Mouse (Mus musculus): ENCODE measurements around the gene Gm9821.

Gm9821 gene

GRCm38 (mm10) chr2:91927826-91928533 is 17.5 kb upstream of the Gm9821 start:
- peak; percentile 93 for DNase-seq

GRCm38 (mm10) chr2:91928534-91929350 is 16.8 kb upstream of the Gm9821 start:
- DNase-seq: no peak

GRCm38 (mm10) chr2:91929455-91929854 is 16.0 kb upstream of the Gm9821 start:
- no peak for DNase-seq

- peak; percentile 85 for DNase-seq
Observed at GRCm38 (mm10) chr2:91929936-91930335, 15.6 kb upstream of the Gm9821 start.

GRCm38 (mm10) chr2:91930761-91931291 is 14.7 kb upstream of the Gm9821 start:
- DNase-seq: peak; percentile 12

GRCm38 (mm10) chr2:91931328-91932159 is 14.0 kb upstream of the Gm9821 start:
- DNase-seq: peak; percentile 67

GRCm38 (mm10) chr2:91932160-91932711 is 13.3 kb upstream of the Gm9821 start, which contains the start of gene Mdk:
Gene Mdk, minus strand, starts transcription at chr2:91932297.
- peak; percentile 55 for DNase-seq

GRCm38 (mm10) chr2:91932737-91933350 is 12.7 kb upstream of the Gm9821 start:
- DNase-seq: no peak

GRCm38 (mm10) chr2:91933471-91933870 is 12.0 kb upstream of the Gm9821 start:
- DNase-seq: no peak

GRCm38 (mm10) chr2:91934016-91934415 is 11.5 kb upstream of the Gm9821 start:
- no peak for DNase-seq

- no peak for DNase-seq
Observed at GRCm38 (mm10) chr2:91934826-91935525, 10.5 kb upstream of the Gm9821 start.

- DNase-seq: no peak
Observed at GRCm38 (mm10) chr2:91936154-91936553, 9.3 kb upstream of the Gm9821 start.

- no peak for DNase-seq
Observed at GRCm38 (mm10) chr2:91939303-91939935, 6.1 kb upstream of the Gm9821 start.

- DNase-seq: no peak
Observed at GRCm38 (mm10) chr2:91942356-91942755, 3.1 kb upstream of the Gm9821 start.

GRCm38 (mm10) chr2:91944170-91944950 is 1.1 kb upstream of the Gm9821 start:
- DNase-seq: peak; percentile 87

- DNase-seq: no peak
Observed at GRCm38 (mm10) chr2:91946836-91947235, 1.3 kb downstream of the Gm9821 start.

- peak; percentile 47 for DNase-seq
Observed at GRCm38 (mm10) chr2:91947397-91948150, 2.1 kb downstream of the Gm9821 start.

GRCm38 (mm10) chr2:91948151-91948509 is 2.6 kb downstream of the Gm9821 start:
- DNase-seq: peak; percentile 54

- DNase-seq: no peak
Observed at GRCm38 (mm10) chr2:91948792-91949241, 3.3 kb downstream of the Gm9821 start.
